Mouse (Mus musculus) mouse trophoblast stem cell (cell line): ENCODE measurements at regions not wholly inside any gene's neighbourhood (a gene's known extent, or its start where the extent isn't known, plus 50 kb on each side); places are given as distances from the start of the nearest gene placed in this dataset.

Experiments
- in situ Hi-C, 2 experiments: fragments of 300-500 bp; cut with MseI, MboI; formaldehyde crosslinking; loops; 2 replicates in 1 of 2; 3 replicates in 1 of 2; pipeline ENCODE4 v1.15.1; 2025

- in situ Hi-C loops: no loop called here
Observed at GRCm38 (mm10) chr2:148506966-148507365, 63.6 kb upstream of the Cd93 start.

- in situ Hi-C loops: no loop called here
Observed at GRCm38 (mm10) chr2:148505651-148506050, 62.3 kb upstream of the Cd93 start.

- in situ Hi-C loops: no loop called here
Observed at GRCm38 (mm10) chr2:148503143-148503854, 59.9 kb upstream of the Cd93 start.

GRCm38 (mm10) chr2:148502321-148502720, 59.0 kb upstream of the Cd93 start:
- in situ Hi-C loops: no loop called here

- in situ Hi-C loops: no loop called here
Observed at GRCm38 (mm10) chr2:148500235-148500936, 57.0 kb upstream of the Cd93 start.

- in situ Hi-C loops: no loop called here
Observed at GRCm38 (mm10) chr2:148497452-148498302, 54.3 kb upstream of the Cd93 start.

GRCm38 (mm10) chr2:148496151-148497040, 53.0 kb upstream of the Cd93 start:
- in situ Hi-C loops: no loop called here

GRCm38 (mm10) chr2:148495485-148495884, 52.1 kb upstream of the Cd93 start:
- in situ Hi-C loops: no loop called here

GRCm38 (mm10) chr2:148493281-148493680, 49.9 kb upstream of the Cd93 start:
- in situ Hi-C loops: no loop called here
